Mouse (Mus musculus) limb, embryonic 15.5 days (tissue): ENCODE results near the gene Svep1. TPM values are rescaled to one million over a fixed set of nuclear protein-coding genes. Genes with fewer than 3 reads are reported as not detected.

Experiments
- ATAC-seq: fragments of 200-750 bp; cut with Nextera tagmentation; 2 replicates; pipeline ENCODE4 v1.8.0; 2017; ENCODE audit warnings: low read depth, moderate TSS enrichment; ENCODE audit not compliant: insufficient number of reproducible peaks, low FRiP score, low TSS enrichment
- H3K27ac ChIP-seq: fragments of 300-500 bp; sonication (generic); 2 replicates; pipeline ENCODE4 v1.5.1; 2015; ENCODE audit warnings: moderate library complexity, mild to moderate bottlenecking, inconsistent platforms
- H3K27me3 ChIP-seq: fragments of 300-500 bp; sonication (generic); 2 replicates; pipeline ENCODE4 v1.6.1; 2015; ENCODE audit warnings: inconsistent platforms
- H3K36me3 ChIP-seq: fragments of 300-500 bp; sonication (generic); 2 replicates; pipeline ENCODE4 v1.6.1; 2015; ENCODE audit warnings: inconsistent platforms
- H3K4me1 ChIP-seq: fragments of 300-500 bp; sonication (generic); 2 replicates; pipeline ENCODE4 v1.6.1; 2015; ENCODE audit warnings: inconsistent platforms
- H3K4me2 ChIP-seq: fragments of 300-500 bp; sonication (generic); 2 replicates; pipeline ENCODE4 v1.6.1; 2015; ENCODE audit warnings: mild to moderate bottlenecking, inconsistent platforms
- H3K4me3 ChIP-seq: fragments of 300-500 bp; sonication (generic); 2 replicates; pipeline ENCODE4 v1.5.1; 2015; ENCODE audit warnings: mild to moderate bottlenecking, inconsistent platforms
- H3K9ac ChIP-seq: fragments of 300-500 bp; sonication (generic); 2 replicates; pipeline ENCODE4 v1.6.1; 2015; ENCODE audit warnings: inconsistent platforms
- H3K9me3 ChIP-seq: fragments of 300-500 bp; sonication (generic); 2 replicates; pipeline ENCODE4 v1.6.1; 2016; ENCODE audit warnings: inconsistent platforms
- WGBS: fragments of 180-500 bp; shearing (Covaris S2); methylation state at CpG from one replicate; pipeline ENCODE4 v1.1.7; 2015; 5-methylcytosine and 5-hydroxymethylcytosine counted together
- polyA plus RNA-seq: library from polyadenylated mRNA; unstranded; fragments of >200 nt; fragmentation: Nextera tagmentation; extraction: Ambion mirVana; gene quantifications from 2 replicates; pipeline ENCODE4 v1.2.1, GENCODE M21; 2015

Svep1 gene
- 4.5 and 5.3 TPM in 2 replicates for polyA plus RNA-seq

DNA sequence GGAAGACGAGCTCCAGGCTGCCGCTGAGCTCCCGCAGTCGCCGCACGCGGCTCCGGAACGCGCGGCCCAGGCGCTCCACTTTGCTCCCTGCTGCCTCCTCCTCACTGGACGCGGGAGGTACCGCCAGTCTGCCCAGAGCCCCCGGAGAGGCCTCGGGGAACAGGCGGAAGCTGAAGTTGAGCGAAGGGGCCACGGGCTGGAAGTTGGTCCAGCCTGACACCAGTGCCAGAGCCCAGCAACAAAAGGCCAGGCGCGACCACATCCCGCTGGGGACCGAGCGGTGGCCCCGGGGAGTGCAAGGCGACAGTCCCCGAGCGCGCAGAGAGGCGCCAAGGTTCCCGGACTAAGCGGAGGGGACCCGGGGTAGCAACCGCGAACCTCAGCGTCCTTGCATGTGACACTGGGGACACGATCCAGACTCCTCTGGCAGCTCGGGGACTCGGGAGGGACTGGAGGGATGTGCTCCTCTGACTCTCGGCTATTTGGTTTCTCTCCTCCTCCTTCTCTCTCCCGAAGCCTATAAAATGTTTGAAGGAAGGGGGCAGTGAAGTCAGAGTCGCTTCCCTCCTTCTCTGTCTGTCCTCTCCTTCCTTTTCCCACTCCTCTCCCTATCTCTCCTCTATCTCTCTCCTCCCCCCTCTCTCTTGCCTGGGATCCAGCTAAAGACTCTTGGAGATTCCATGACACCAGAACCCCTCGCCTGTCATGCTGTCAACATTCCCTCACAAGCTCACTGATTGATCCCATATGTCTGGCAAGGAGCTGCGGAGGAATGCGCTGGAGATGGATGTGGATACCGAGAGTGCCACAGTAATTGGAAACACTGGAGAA, at the start of gene Svep1:
Gene Svep1 (minus strand): TSS at position 745 of the 831 bp plus-strand sequence.
- ATAC-seq: peak; percentile 77
- under 1% methylated on average over 45 of the region's 47 CpGs for WGBS
- Histone ChIP-seq H3K4me3 (peak within 1 kb of the TSS; percentile 61), H3K36me3 (no peaks in the 10 kb centered on the region), H3K27ac (peak within 1 kb of the TSS; percentile 89), H3K4me1 (peaks cover 16% of the 10 kb centered on the region), H3K9ac (peak within 1 kb of the TSS; percentile 56), H3K9me3 (no peaks in the 10 kb centered on the region), H3K27me3 (peaks cover 11% of the 10 kb centered on the region), H3K4me2 (peak within 1 kb of the TSS; percentile 95)

DNA sequence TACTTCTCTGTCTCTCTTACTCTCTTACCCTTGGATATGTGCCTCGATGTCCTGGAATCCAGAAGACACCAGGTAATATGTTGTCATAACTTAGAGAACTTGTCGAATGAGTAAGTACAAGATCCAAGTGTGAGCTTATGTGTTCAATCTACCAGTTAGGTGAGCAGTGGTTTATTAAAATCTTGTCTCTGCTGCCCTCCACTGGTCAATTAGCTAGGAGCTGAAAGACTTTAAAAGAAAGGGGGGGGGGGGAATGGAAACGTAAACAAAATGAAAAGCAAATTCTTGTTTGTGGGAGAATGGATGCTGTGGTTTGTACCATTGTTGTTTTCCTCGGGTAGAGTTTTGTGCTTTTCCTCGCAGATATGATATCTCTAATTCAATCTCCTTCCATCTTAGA, 46.8 kb upstream of the Svep1 start:
- Histone ChIP-seq H3K4me2 (no peak overlapping the region), H3K9ac (no peak overlapping the region)
- 31% methylated on average over 5 of the region's 5 CpGs for WGBS

DNA sequence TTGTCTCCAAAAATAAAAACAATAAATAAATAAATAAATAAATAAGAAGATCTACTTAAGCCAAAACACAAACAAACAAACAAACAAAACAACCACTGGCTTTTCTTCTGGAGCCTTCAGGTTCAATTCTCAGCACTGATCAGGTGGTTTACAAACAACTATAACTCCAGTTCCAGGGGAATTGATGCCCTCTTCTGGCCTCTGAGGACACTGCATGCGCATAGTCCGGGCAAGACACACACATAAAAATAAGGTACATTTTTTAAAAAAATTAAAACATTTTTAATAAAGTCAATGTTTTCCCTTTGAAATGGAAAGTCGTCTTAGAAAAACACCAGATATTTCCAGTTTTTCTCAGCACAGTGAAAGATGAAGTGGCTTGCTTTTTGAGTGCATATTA, 45.7 kb upstream of the Svep1 start:
- no peak for ATAC-seq
- H3K4me1 ChIP-seq: no peaks in the 10 kb centered on the region
- no peak overlapping the region for H3K4me2 ChIP-seq
- H3K36me3 ChIP-seq: no peaks in the 10 kb centered on the region
- H3K4me3 ChIP-seq: no peak overlapping the region
- no peaks in the 10 kb centered on the region for H3K9me3 ChIP-seq
- no peak overlapping the region for H3K27ac ChIP-seq
- H3K27me3 ChIP-seq: no peaks in the 10 kb centered on the region
- WGBS: 91% methylated on average over 3 of the region's 3 CpGs
- no peak overlapping the region for H3K9ac ChIP-seq

More for the DNA sequence above, 46.8 kb upstream of the Svep1 start:
- Histone ChIP-seq H3K27ac (no peak overlapping the region), H3K4me3 (no peak overlapping the region), H3K27me3 (no peaks in the 10 kb centered on the region), H3K36me3 (no peaks in the 10 kb centered on the region), H3K4me1 (no peaks in the 10 kb centered on the region), H3K9me3 (no peaks in the 10 kb centered on the region)
- no peak for ATAC-seq

DNA sequence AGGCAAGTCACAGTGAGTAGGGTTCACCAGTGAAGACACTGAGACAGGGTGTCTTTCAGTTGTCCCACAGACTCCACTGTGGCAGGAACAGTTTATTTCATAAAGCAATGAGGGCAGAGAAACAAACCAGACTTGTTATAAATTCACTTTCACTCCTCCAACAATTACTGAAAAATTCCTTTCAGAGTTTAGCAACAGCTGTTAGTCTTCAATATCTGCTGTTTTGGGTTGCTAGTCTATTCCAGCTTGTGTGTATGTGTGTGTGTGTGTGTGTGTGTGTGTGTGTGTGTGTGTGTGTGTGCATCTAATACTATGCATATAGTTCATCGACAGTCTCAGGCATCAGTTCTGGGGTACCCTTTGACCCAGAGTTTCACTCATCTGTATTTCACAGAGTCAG, 38.9 kb upstream of the Svep1 start:
- Histone ChIP-seq H3K4me1 (no peaks in the 10 kb centered on the region), H3K9me3 (no peaks in the 10 kb centered on the region), H3K4me3 (no peak overlapping the region), H3K4me2 (no peak overlapping the region), H3K9ac (no peak overlapping the region), H3K36me3 (no peaks in the 10 kb centered on the region), H3K27ac (no peak overlapping the region), H3K27me3 (no peaks in the 10 kb centered on the region)
- 80% methylated on average over 1 of the region's 1 CpGs for WGBS
- no peak for ATAC-seq

DNA sequence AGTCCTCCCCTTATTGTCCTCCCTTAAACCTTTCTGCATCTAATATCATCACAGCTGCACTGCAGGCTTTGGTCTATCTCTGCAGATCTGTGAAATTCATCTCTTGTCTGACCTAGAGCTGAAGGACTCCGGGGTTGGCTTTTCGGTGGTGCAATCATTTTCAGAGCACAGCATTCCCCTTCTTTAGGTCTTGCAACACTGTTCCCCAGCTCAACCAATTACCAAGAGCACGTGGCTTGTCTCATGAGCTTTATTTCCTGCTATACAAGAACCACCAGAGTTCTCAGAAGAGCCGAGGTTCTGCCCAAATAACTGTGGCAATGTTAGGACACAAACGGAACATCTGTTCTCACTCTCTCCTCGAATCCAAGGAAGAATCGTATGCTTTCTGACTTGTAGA, 33.8 kb upstream of the Svep1 start:
- H3K9me3 ChIP-seq: no peaks in the 10 kb centered on the region
- ATAC-seq: no peak
- no peak overlapping the region for H3K27ac ChIP-seq
- H3K4me3 ChIP-seq: no peak overlapping the region
- no peaks in the 10 kb centered on the region for H3K4me1 ChIP-seq
- H3K9ac ChIP-seq: no peak overlapping the region
- WGBS: 63% methylated on average over 7 of the region's 7 CpGs
- no peaks in the 10 kb centered on the region for H3K27me3 ChIP-seq
- H3K4me2 ChIP-seq: no peak overlapping the region
- H3K36me3 ChIP-seq: no peaks in the 10 kb centered on the region

DNA sequence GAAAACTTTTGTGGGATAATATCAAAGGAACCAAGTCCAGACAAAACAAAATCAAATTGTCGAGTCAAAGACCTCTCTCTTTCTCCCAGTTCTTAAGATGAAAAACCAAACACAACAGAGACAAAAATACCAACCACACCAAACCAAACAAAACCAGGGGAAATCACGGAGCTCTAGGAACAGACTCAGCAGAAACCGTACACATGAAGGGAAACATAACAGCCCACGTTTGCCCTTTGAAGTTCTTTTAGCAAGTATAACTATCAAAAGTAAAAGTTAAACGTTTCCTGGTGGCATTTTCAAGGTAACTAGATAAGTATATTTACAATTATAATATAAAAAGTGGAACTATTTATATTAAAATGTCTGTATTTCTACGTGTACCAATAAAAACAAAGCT, 29.2 kb upstream of the Svep1 start:
- no peak overlapping the region for H3K27ac ChIP-seq
- H3K9ac ChIP-seq: no peak overlapping the region
- no peak overlapping the region for H3K4me3 ChIP-seq
- no peaks in the 10 kb centered on the region for H3K27me3 ChIP-seq
- WGBS: 44% methylated on average over 6 of the region's 6 CpGs
- no peak for ATAC-seq
- no peak overlapping the region for H3K4me2 ChIP-seq
- H3K36me3 ChIP-seq: no peaks in the 10 kb centered on the region
- no peaks in the 10 kb centered on the region for H3K9me3 ChIP-seq
- no peaks in the 10 kb centered on the region for H3K4me1 ChIP-seq

DNA sequence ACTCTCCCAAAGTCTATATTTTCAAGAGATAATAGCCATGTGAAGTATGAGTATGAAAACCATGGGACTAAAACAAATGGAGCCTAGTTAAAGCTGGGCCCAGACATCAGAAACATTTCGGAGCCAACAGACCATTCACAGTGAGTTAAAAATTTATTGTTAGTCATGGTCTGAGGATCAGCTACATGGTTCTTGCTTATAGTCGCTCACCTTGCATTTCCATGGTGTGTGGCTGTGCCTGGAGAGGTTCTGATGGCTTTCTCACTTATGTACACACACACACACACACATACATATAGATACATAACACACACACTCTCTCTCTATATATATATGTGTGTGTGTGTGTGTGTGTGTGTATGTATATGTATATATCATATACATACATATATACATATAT, 16.8 kb upstream of the Svep1 start:
- no peak for ATAC-seq
- 82% methylated on average over 2 of the region's 2 CpGs for WGBS
- H3K36me3 ChIP-seq: no peaks in the 10 kb centered on the region

DNA sequence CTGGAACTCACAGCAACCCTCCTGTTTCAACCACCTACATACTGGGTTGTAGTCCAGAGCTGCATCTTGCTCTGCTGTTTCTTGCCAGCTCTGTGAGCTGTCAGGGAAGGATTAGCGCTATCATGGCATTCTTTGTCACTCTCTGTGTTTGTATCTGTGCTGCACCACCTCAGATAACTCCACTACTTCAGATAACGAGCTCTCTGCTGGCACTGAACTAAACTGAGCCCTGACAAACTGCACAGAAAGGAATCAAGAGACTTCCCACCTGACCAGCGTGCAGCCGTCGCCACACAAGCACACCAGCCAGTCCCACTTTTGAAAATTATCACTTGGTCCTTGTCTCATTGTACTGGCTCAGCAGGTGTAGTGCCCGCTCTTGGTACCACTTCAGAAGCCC, 4.7 kb upstream of the Svep1 start:
- no peak for ATAC-seq
- 71% methylated on average over 6 of the region's 6 CpGs for WGBS
- H3K9ac ChIP-seq: no peak overlapping the region
- no peak overlapping the region for H3K4me2 ChIP-seq
- peaks cover 3% of the 10 kb centered on the region; the same call in 1 of the 2 replicates for H3K27me3 ChIP-seq
- peaks cover 8% of the 10 kb centered on the region for H3K4me1 ChIP-seq
- no peak overlapping the region for H3K4me3 ChIP-seq
- no peaks in the 10 kb centered on the region for H3K9me3 ChIP-seq
- no peaks in the 10 kb centered on the region for H3K36me3 ChIP-seq
- no peak overlapping the region for H3K27ac ChIP-seq

More for the DNA sequence above, 16.8 kb upstream of the Svep1 start:
- Histone ChIP-seq H3K27ac (no peak overlapping the region), H3K4me2 (no peak overlapping the region), H3K27me3 (no peaks in the 10 kb centered on the region), H3K9ac (no peak overlapping the region), H3K4me1 (no peaks in the 10 kb centered on the region), H3K4me3 (no peak overlapping the region), H3K9me3 (no peaks in the 10 kb centered on the region)

DNA sequence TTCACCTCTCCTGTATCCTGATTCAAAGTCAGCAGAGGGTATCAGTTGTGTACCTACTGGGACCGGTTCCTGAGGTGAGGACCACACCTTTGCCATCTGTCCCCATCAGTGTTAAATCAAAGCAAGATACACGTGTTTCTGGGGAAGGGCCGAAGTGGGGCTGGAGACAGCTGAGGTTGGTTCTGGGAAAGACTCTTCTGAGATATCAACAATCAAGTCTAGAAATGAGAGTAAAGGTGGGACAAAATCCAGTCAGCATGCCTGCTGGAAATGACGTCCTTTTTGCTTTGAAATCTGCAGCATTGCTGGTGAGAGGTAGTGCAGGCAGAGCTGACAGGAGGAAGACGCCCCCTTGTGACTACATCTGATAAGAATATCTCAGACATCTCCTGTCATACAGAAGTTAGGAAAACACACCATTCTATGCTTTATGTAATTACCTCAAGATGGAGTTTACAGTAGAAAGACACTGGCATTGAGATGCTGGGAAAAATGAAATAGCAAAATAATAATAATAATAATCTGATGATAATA, 4.0 kb upstream of the Svep1 start:
- Histone ChIP-seq H3K9ac (no peak overlapping the region), H3K9me3 (no peaks in the 10 kb centered on the region), H3K4me3 (no peak overlapping the region), H3K4me1 (peaks cover 12% of the 10 kb centered on the region), H3K36me3 (no peaks in the 10 kb centered on the region), H3K27me3 (peaks cover 9% of the 10 kb centered on the region), H3K27ac (no peak overlapping the region), H3K4me2 (no peak overlapping the region)
- no peak for ATAC-seq
- 56% methylated on average over 5 of the region's 5 CpGs for WGBS

DNA sequence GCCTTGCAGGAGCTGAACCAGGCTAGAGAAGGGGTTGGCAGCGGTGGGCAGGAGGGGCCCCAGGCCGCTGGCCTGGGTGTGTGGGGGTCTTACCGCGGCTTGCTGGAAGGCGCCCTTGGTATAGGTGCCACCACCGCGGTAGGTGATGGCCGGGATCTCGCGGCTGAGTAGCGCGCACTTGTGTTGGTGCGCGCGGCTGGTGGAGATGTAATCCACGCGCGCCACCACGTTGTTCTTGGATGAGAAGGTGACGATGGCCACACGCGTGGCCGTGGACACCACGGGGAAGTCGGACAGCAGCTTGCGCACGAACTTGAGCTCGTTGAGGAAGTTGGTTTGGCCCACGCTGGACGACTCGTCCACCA, 927 bp downstream of the Svep1 start:
- Histone ChIP-seq H3K27me3 (peaks cover 11% of the 10 kb centered on the region), H3K4me1 (peaks cover 16% of the 10 kb centered on the region), H3K27ac (peak overlapping the region; percentile 89), H3K4me3 (peak overlapping the region; percentile 61), H3K9me3 (no peaks in the 10 kb centered on the region), H3K9ac (peak overlapping the region; percentile 56), H3K36me3 (no peaks in the 10 kb centered on the region), H3K4me2 (peak overlapping the region; percentile 95)
- ATAC-seq: 0 out of 2 replicates have a peak, but pooled peaks have one; percentile 17
- under 1% methylated on average over 31 of the region's 31 CpGs for WGBS

DNA sequence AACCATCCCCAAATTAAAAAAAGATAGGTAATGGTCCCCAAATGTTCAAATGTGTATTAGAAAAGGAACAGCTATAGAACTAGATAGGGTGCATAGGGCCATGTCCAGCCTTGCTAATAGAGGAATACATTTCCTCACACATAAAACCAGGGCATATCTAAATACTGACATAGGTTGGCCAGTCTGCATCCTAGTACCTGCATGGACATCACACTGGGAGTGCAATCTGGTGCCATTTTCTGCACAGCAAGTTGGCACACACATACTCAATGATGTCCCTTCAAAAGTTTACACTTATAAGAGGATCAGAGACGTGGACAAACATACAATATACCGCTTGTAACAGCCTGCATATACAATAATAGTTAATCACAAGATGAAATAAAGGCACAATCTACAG, 5.0 kb downstream of the Svep1 start:
- Histone ChIP-seq H3K36me3 (no peaks in the 10 kb centered on the region), H3K4me2 (no peak overlapping the region), H3K27me3 (peaks cover 8% of the 10 kb centered on the region; the same call in 1 of the 2 replicates), H3K4me3 (no peak overlapping the region), H3K27ac (no peak overlapping the region), H3K4me1 (peaks cover 18% of the 10 kb centered on the region), H3K9me3 (no peaks in the 10 kb centered on the region), H3K9ac (no peak overlapping the region)
- ATAC-seq: no peak
- 89% methylated on average over 2 of the region's 2 CpGs for WGBS

DNA sequence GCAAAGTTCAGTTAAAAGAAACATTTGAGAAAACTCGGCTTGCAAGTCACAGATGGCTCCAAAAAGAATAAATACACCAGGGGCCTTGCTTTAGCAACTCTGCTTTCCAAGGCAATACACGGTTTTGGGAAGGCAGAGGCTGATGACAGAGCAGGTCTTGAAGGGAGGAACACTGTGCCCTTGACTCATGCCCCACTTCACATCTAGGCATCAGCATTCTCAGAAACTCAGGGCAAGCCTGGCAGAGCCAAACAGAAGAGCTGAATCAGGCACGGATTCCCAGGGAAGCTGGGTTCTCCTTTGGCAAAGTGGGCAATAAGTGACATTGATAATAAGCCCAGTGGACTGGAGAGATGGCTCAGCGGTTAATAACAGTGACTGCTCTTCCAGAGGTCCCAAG, 5.8 kb downstream of the Svep1 start:
- H3K27ac ChIP-seq: no peak overlapping the region
- H3K4me1 ChIP-seq: peaks cover 13% of the 10 kb centered on the region
- H3K4me3 ChIP-seq: no peak overlapping the region
- H3K9me3 ChIP-seq: no peaks in the 10 kb centered on the region
- 65% methylated on average over 4 of the region's 4 CpGs for WGBS
- H3K9ac ChIP-seq: no peak overlapping the region
- peaks cover 4% of the 10 kb centered on the region; the same call in 1 of the 2 replicates for H3K27me3 ChIP-seq
- no peak overlapping the region for H3K4me2 ChIP-seq
- ATAC-seq: no peak
- no peaks in the 10 kb centered on the region for H3K36me3 ChIP-seq
